Mouse (Mus musculus) E14TG2a.4 (cell line): Measurements from ENCODE around the gene Nqo1.
A peak's percentile ranks its signal among the peaks of the same experiment; 100 is the strongest.

Experiments used
- H3K27me3 ChIP-seq: 2 replicates; pipeline ENCODE4 v1.6.1; 2014; ENCODE audit warnings: low read length, control low read depth; ENCODE audit not compliant: insufficient read depth
- H3K36me3 ChIP-seq: 2 replicates; pipeline ENCODE4 v1.6.1; 2014; ENCODE audit warnings: low read length, control low read depth; ENCODE audit not compliant: insufficient read depth
- H3K4me1 ChIP-seq: replicated peaks from 2 replicates; pipeline ENCODE4 v1.6.1; 2014; ENCODE audit warnings: low read depth, low read length, control low read depth
- H3K4me3 ChIP-seq: replicated peaks from 2 replicates; pipeline ENCODE4 v1.5.1; 2014; ENCODE audit warnings: mild to moderate bottlenecking, low read length
- H3K9me3 ChIP-seq: 2 replicates; pipeline ENCODE4 v1.6.1; 2014; ENCODE audit warnings: low read length, control low read depth
- CTCF ChIP-seq: conservative IDR thresholded peaks from 2 replicates; pipeline ENCODE4 v1.5.1; 2014; ENCODE audit warnings: low read length
- NANOG ChIP-seq: IDR thresholded peaks from 2 replicates; pipeline ENCODE4 v1.6.1; 2014; ENCODE audit warnings: borderline replicate concordance, low read length, mixed read lengths
- POU5F1 ChIP-seq: IDR thresholded peaks from 2 replicates; pipeline ENCODE4 v1.6.1; 2014; ENCODE audit warnings: low read length, borderline replicate concordance

The Nqo1 gene

GRCm38 (mm10) chr8:107437711-107438110 is 34.7 kb upstream of the Nqo1 start:
- H3K36me3 ChIP-seq = peaks cover 19% of the 10 kb centered on the region; the same call in 1 of the 2 replicates
- H3K9me3 ChIP-seq = no peaks in the 10 kb centered on the region
- no peaks in the 10 kb centered on the region for H3K27me3 ChIP-seq
- H3K4me3 ChIP-seq = peak overlapping the region; percentile 94; the same call in 1 of the 2 replicates
- peaks cover 53% of the 10 kb centered on the region for H3K4me1 ChIP-seq
- no peak for TF ChIP-seq POU5F1
- TF ChIP-seq CTCF = no peak
- TF ChIP-seq NANOG = no peak

- Histone ChIP-seq H3K9me3 (no peaks in the 10 kb centered on the region), H3K36me3 (peaks cover 17% of the 10 kb centered on the region; the same call in 1 of the 2 replicates), H3K4me1 (peaks cover 49% of the 10 kb centered on the region), H3K4me3 (peak overlapping the region; percentile 94), H3K27me3 (no peaks in the 10 kb centered on the region)
- no peak for TF ChIP-seq CTCF
- no peak for TF ChIP-seq NANOG
- no peak for TF ChIP-seq POU5F1
Observed at GRCm38 (mm10) chr8:107436841-107437421, 33.9 kb upstream of the Nqo1 start.

GRCm38 (mm10) chr8:107435962-107436831 is 33.2 kb upstream of the Nqo1 start, which contains the start of gene Wwp2:
Wwp2 (plus strand) TSS chr8:107436365.
- Histone ChIP-seq H3K36me3 (peaks cover 9% of the 10 kb centered on the region; the same call in 1 of the 2 replicates), H3K4me3 (peak within 1 kb of the TSS; percentile 94), H3K9me3 (no peaks in the 10 kb centered on the region), H3K27me3 (no peaks in the 10 kb centered on the region), H3K4me1 (peaks cover 42% of the 10 kb centered on the region)
- TF ChIP-seq CTCF (no peak), POU5F1 (no peak), NANOG (no peak)

- Histone ChIP-seq H3K27me3 (0 out of 2 replicates have a peak, but pooled peaks cover 5% of the 10 kb centered on the region), H3K4me3 (peak overlapping the region; percentile 94), H3K4me1 (peaks cover 38% of the 10 kb centered on the region), H3K9me3 (no peaks in the 10 kb centered on the region), H3K36me3 (0 out of 2 replicates have a peak, but pooled peaks cover 6% of the 10 kb centered on the region)
- TF ChIP-seq CTCF (no peak), POU5F1 (no peak), NANOG (no peak)
Observed at GRCm38 (mm10) chr8:107435421-107435961, 32.5 kb upstream of the Nqo1 start.

GRCm38 (mm10) chr8:107430821-107431220 is 27.8 kb upstream of the Nqo1 start:
- Histone ChIP-seq H3K27me3 (0 out of 2 replicates have a peak, but pooled peaks cover 5% of the 10 kb centered on the region), H3K9me3 (0 out of 2 replicates have a peak, but pooled peaks cover 3% of the 10 kb centered on the region), H3K4me3 (no peak overlapping the region), H3K36me3 (no peaks in the 10 kb centered on the region), H3K4me1 (peaks cover 11% of the 10 kb centered on the region)
- TF ChIP-seq NANOG = no peak
- no peak for TF ChIP-seq POU5F1
- TF ChIP-seq CTCF = no peak

GRCm38 (mm10) chr8:107425230-107425597 is 22.2 kb upstream of the Nqo1 start:
- no peak for TF ChIP-seq CTCF
- no peak for TF ChIP-seq NANOG
- TF ChIP-seq POU5F1 = no peak
- no peaks in the 10 kb centered on the region for H3K27me3 ChIP-seq
- H3K4me1 ChIP-seq = peaks cover 44% of the 10 kb centered on the region
- 0 out of 2 replicates have a peak, but pooled peaks cover 3% of the 10 kb centered on the region for H3K9me3 ChIP-seq
- peak overlapping the region; percentile 97; the same call in 1 of the 2 replicates for H3K4me3 ChIP-seq
- H3K36me3 ChIP-seq = peaks cover 35% of the 10 kb centered on the region

GRCm38 (mm10) chr8:107424597-107425229 is 21.7 kb upstream of the Nqo1 start, which contains the start of gene Nob1:
Nob1 (minus strand) TSS chr8:107425051.
- peaks cover 48% of the 10 kb centered on the region for H3K4me1 ChIP-seq
- H3K9me3 ChIP-seq = 0 out of 2 replicates have a peak, but pooled peaks cover under 1% of the 10 kb centered on the region
- peak within 1 kb of the TSS; percentile 97 for H3K4me3 ChIP-seq
- H3K36me3 ChIP-seq = peaks cover 40% of the 10 kb centered on the region
- H3K27me3 ChIP-seq = no peaks in the 10 kb centered on the region
- TF ChIP-seq CTCF = peak; percentile 64
- no peak for TF ChIP-seq POU5F1
